Mouse (Mus musculus) neural tube, embryonic 13.5 days (tissue): ENCODE results near the gene Agmat. TPM values are rescaled to one million over a fixed set of nuclear protein-coding genes. Genes with fewer than 3 reads are reported as not detected.

Experiments used
- ATAC-seq: fragments of 200-750 bp; cut with Nextera tagmentation; 2 replicates; pipeline ENCODE4 v1.8.0; 2017; ENCODE audit warnings: low read depth, mild to moderate bottlenecking, moderate TSS enrichment, moderate library complexity
- H3K27ac ChIP-seq: fragments of 300-500 bp; sonication (generic); replicated peaks from 2 replicates; pipeline ENCODE4 v1.5.1; 2015; ENCODE audit warnings: moderate library complexity, mild to moderate bottlenecking, inconsistent platforms
- H3K27me3 ChIP-seq: fragments of 300-500 bp; sonication (generic); 2 replicates; pipeline ENCODE4 v1.6.1; 2015; ENCODE audit warnings: mild to moderate bottlenecking, inconsistent platforms
- H3K36me3 ChIP-seq: fragments of 300-500 bp; sonication (generic); 2 replicates; pipeline ENCODE4 v1.6.1; 2015; ENCODE audit warnings: mild to moderate bottlenecking, inconsistent platforms
- H3K4me1 ChIP-seq: fragments of 300-500 bp; sonication (generic); replicated peaks from 2 replicates; pipeline ENCODE4 v1.6.1; 2015; ENCODE audit warnings: inconsistent platforms
- H3K4me2 ChIP-seq: fragments of 300-500 bp; sonication (generic); 2 replicates; pipeline ENCODE4 v1.6.1; 2015; ENCODE audit warnings: inconsistent platforms, mild to moderate bottlenecking, moderate library complexity
- H3K4me3 ChIP-seq: fragments of 300-500 bp; sonication (generic); 2 replicates; pipeline ENCODE4 v1.5.1; 2015; ENCODE audit warnings: mild to moderate bottlenecking, inconsistent platforms
- H3K9ac ChIP-seq: fragments of 300-500 bp; sonication (generic); 2 replicates; pipeline ENCODE4 v1.6.1; 2015; ENCODE audit warnings: moderate library complexity, mild to moderate bottlenecking, inconsistent platforms
- H3K9me3 ChIP-seq: fragments of 300-500 bp; sonication (generic); 2 replicates; pipeline ENCODE4 v1.6.1; 2016; ENCODE audit warnings: inconsistent platforms
- whole genome bisulfite sequencing: fragments of 180-500 bp; shearing (Covaris S2); methylation state at CpG from one replicate; pipeline ENCODE4 v1.1.7; 2015; 5-methylcytosine and 5-hydroxymethylcytosine counted together
- polyA plus RNA-seq: library from polyadenylated mRNA; unstranded; fragments of >200 nt; fragmentation: Nextera tagmentation; extraction: Ambion mirVana; gene quantifications from 2 replicates; pipeline ENCODE4 v1.2.1, GENCODE M21; 2015

Agmat gene
- polyA plus RNA-seq, 1 experiment from 2014 or later = not detected

DNA sequence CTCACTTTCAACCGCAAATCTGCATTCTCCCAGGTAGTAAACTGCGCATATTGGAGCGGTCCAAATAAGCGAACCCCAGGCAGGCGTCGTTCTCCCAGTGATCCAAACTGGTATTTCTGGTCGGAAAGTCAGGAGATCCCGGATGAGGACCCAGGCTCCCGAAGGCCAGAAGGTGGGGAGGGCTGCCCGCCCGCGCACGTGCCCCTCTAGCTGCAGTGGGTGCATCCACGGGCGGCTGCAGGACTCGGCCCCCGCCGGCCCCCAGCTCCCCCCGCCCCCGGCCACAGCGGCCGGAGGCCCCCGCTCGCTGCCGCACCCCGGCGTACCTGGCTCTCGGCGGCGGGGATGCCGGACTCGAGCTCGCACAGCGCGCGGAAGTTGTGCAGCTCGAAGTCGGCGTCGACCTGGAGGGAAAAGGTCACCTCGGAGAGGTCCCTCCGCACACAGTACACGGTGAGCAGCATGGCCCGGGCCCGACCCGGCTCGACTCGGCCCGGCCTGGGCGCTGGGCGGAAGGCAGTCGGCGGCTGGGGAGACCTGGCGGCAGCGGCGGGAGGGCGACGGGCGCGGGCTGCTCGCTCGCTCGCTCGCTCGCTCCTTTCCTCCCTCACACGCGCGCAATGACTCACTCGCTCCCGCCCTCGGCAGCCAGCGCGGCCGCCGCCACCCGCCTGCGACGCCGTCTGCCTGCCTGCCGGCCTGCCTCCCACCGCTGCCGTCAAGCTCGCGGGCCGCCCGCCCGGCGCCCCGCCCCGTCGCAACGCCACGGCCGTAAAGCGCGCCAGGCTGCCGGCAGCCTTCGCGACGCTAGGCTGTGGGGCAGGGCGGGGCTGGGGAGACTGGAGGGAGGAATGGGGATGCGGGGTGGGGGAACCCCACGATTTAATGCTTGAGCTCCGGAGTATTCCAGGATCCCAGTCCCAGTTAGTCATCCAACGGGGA, 23.5 kb upstream of the Agmat start, which contains the start of gene Ddi2:
Ddi2 (minus strand) TSS at position 689 of the 942 bp plus-strand sequence.
- Histone ChIP-seq H3K27ac (peak within 1 kb of the TSS; percentile 91), H3K4me1 (peaks cover 32% of the 10 kb centered on the region), H3K36me3 (peaks cover 8% of the 10 kb centered on the region), H3K9ac (peak within 1 kb of the TSS; percentile 98), H3K4me2 (peak within 1 kb of the TSS; percentile 91), H3K9me3 (no peaks in the 10 kb centered on the region), H3K4me3 (peak within 1 kb of the TSS; percentile 97), H3K27me3 (no peaks in the 10 kb centered on the region)
- WGBS = under 1% methylated on average over 100 of the region's 105 CpGs
- peak; percentile 89 for ATAC-seq

DNA sequence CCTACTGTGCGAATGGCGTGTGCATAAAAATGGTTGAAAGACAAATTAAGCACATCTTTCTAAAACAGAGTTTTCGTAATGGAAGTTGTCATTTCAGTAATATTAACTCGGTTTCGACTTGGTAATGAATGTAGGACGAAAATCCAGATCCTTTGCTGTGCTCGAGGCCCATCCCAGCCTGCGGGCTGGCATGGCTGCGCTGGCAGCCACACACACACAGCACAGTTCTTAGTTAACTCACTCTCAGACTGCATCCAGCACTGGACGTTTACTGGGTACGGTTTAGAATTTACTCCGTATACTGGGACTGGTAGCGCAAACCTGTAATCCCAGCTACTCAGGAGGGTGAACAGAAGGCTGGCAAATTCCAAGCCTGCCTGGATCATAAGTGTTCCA, 22.8 kb upstream of the Agmat start:
- Histone ChIP-seq H3K4me2 (peak overlapping the region; percentile 91), H3K9ac (peak overlapping the region; percentile 98), H3K9me3 (no peaks in the 10 kb centered on the region), H3K27me3 (no peaks in the 10 kb centered on the region), H3K4me3 (peak overlapping the region; percentile 97), H3K27ac (peak overlapping the region; percentile 91), H3K4me1 (peaks cover 32% of the 10 kb centered on the region), H3K36me3 (peaks cover 8% of the 10 kb centered on the region)
- 11% methylated on average over 13 of the region's 13 CpGs for WGBS
- peak; percentile 73 for ATAC-seq

DNA sequence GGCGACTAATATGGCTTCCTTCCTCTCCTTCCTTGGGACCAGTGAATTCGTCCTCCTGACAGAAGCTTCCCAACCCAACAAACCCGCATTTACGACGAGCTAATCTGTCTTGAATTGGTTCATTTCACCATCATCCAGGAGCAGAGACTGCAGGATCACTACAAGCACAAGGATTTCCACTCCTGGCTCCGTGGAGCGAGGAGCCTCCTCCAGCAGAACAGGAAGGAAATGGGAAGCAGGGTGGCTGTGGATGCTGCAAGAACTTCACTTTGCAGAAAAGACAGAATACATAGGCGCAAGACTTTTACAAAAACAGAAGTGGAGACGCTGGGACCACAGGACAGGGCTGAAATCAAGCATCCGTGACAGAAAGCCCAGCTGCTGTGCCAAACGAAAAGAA, 21.9 kb upstream of the Agmat start:
- no peaks in the 10 kb centered on the region for H3K9me3 ChIP-seq
- H3K36me3 ChIP-seq = peaks cover 8% of the 10 kb centered on the region
- no peaks in the 10 kb centered on the region for H3K27me3 ChIP-seq
- no peak overlapping the region for H3K9ac ChIP-seq
- H3K4me2 ChIP-seq = no peak overlapping the region
- no peak for ATAC-seq
- H3K4me3 ChIP-seq = no peak overlapping the region
- H3K27ac ChIP-seq = no peak overlapping the region
- 53% methylated on average over 11 of the region's 11 CpGs for WGBS
- H3K4me1 ChIP-seq = peaks cover 31% of the 10 kb centered on the region

DNA sequence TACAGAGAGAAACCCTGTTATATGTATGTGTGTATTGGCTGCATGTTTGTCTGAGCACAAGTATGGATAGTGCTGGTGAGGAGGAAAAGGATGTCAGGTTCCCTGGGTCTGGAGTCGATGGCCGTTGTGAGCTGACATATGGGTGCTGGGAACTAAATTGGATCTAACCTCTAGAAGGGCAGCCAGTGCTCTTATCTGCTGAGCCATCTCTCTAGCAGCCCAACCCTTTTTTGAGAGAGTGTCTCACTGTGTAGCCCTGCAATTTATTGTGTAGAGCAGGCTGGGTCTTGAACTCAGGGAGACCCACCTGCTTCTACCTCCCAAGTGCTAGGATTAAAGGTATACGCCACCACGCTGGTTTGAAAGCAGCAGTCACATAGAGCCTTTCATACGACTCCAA, 21.2 kb upstream of the Agmat start:
- 88% methylated on average over 5 of the region's 5 CpGs for WGBS
- no peak overlapping the region for H3K27ac ChIP-seq

DNA sequence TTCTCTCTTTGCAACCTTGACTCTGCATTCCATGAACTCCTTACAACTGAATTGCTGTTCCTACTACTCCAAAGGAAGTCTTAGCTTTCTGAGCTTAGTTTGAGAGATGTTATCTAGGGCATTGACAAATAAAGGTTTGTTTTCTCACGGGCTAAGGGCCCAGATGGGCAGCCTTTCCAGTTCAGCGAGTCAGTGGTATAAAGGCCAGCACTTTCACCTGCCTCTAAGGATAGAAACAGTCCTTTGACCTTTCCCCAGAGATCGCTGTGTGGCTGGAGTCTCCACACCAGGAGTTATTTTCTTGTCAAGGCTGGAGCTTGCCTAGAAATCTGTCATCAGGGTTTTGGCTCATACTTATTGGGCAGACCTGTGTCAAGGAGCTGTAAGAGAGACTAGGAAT, 20.7 kb upstream of the Agmat start:
- H3K9ac ChIP-seq = no peak overlapping the region
- H3K9me3 ChIP-seq = no peaks in the 10 kb centered on the region
- ATAC-seq = no peak
- no peaks in the 10 kb centered on the region for H3K27me3 ChIP-seq
- no peak overlapping the region for H3K4me3 ChIP-seq
- H3K36me3 ChIP-seq = no peaks in the 10 kb centered on the region
- peaks cover 25% of the 10 kb centered on the region for H3K4me1 ChIP-seq
- H3K4me2 ChIP-seq = no peak overlapping the region
- WGBS = 69% methylated on average over 3 of the region's 3 CpGs
- no peak overlapping the region for H3K27ac ChIP-seq

More for the DNA sequence above, 21.2 kb upstream of the Agmat start:
- no peak for ATAC-seq
- Histone ChIP-seq H3K9ac (no peak overlapping the region), H3K4me3 (no peak overlapping the region), H3K9me3 (no peaks in the 10 kb centered on the region), H3K36me3 (peaks cover 2% of the 10 kb centered on the region), H3K27me3 (no peaks in the 10 kb centered on the region), H3K4me2 (no peak overlapping the region), H3K4me1 (peaks cover 29% of the 10 kb centered on the region)

DNA sequence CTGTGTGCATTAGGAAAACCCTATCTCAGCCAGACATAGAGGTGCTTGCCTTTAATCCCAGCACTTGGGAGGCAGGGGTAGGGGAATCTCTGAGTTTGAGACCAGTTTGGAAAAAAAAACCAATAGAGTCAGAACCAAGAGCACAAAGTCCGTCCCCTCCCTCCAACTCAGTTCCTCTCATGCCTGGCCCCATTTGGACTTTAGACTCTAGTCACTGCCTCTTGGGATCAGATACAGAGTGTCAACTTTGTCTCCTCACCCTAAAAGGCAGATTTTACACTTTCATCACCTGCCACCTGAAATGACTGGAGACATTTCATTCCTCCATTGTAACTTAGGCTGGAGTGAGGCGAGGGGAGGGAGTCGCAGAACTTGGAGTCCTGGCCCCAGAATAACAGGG, 17.2 kb upstream of the Agmat start:
- peaks cover 2% of the 10 kb centered on the region; the same call in 1 of the 2 replicates for H3K4me1 ChIP-seq
- H3K9ac ChIP-seq = no peak overlapping the region
- no peak overlapping the region for H3K27ac ChIP-seq
- H3K27me3 ChIP-seq = no peaks in the 10 kb centered on the region
- WGBS = 84% methylated on average over 3 of the region's 3 CpGs
- no peak overlapping the region for H3K4me3 ChIP-seq
- no peak overlapping the region for H3K4me2 ChIP-seq
- H3K36me3 ChIP-seq = no peaks in the 10 kb centered on the region
- no peaks in the 10 kb centered on the region for H3K9me3 ChIP-seq
- ATAC-seq = no peak

DNA sequence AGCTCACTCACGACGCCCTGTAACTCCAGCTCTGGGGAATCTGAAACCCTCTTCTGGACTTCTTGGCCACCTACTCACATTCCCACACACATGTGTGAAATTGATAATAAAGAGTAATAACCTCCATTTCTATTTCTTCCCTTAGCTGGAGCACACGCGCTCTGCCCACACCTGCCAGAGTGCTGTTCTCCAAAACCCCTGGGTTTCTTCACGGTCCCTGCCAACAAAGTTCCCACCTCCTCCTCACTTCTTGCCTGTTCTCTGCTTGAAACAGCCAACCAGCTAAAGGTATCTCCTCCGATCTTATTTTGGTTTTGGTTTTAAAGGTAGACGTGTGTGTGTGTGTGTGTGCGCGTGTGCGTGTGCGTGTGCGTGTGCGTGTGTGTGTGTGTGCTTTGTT, 16.1 kb upstream of the Agmat start:
- Histone ChIP-seq H3K9me3 (no peaks in the 10 kb centered on the region), H3K27me3 (no peaks in the 10 kb centered on the region), H3K4me3 (no peak overlapping the region), H3K4me2 (no peak overlapping the region), H3K36me3 (no peaks in the 10 kb centered on the region), H3K27ac (no peak overlapping the region), H3K4me1 (peaks cover 8% of the 10 kb centered on the region; the same call in 1 of the 2 replicates), H3K9ac (no peak overlapping the region)
- 84% methylated on average over 13 of the region's 13 CpGs for WGBS
- ATAC-seq = no peak

DNA sequence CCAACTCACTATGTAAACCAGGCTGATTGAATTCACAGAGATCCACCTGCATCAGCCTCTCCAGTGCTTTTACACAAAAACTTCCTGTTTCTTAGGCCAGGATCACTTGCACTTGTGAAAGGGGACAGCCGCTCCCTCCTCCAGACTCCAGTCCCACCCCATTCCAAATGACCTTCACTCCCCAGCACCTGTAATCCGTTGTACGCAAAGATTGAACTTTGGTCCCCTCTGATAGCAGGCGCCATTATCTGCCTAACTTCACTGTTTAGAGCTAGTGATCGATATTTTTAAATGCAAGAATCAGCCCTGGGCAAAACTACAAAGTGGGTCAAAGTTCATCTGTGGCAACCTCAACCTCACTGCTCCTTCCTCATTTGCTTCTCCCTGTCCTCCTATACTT, 14.7 kb upstream of the Agmat start:
- H3K4me3 ChIP-seq = no peak overlapping the region
- 77% methylated on average over 5 of the region's 5 CpGs for WGBS
- ATAC-seq = no peak
- H3K36me3 ChIP-seq = no peaks in the 10 kb centered on the region
- peaks cover 8% of the 10 kb centered on the region; the same call in 1 of the 2 replicates for H3K4me1 ChIP-seq
- H3K27ac ChIP-seq = no peak overlapping the region
- H3K27me3 ChIP-seq = no peaks in the 10 kb centered on the region
- H3K4me2 ChIP-seq = no peak overlapping the region
- H3K9me3 ChIP-seq = no peaks in the 10 kb centered on the region
- no peak overlapping the region for H3K9ac ChIP-seq

DNA sequence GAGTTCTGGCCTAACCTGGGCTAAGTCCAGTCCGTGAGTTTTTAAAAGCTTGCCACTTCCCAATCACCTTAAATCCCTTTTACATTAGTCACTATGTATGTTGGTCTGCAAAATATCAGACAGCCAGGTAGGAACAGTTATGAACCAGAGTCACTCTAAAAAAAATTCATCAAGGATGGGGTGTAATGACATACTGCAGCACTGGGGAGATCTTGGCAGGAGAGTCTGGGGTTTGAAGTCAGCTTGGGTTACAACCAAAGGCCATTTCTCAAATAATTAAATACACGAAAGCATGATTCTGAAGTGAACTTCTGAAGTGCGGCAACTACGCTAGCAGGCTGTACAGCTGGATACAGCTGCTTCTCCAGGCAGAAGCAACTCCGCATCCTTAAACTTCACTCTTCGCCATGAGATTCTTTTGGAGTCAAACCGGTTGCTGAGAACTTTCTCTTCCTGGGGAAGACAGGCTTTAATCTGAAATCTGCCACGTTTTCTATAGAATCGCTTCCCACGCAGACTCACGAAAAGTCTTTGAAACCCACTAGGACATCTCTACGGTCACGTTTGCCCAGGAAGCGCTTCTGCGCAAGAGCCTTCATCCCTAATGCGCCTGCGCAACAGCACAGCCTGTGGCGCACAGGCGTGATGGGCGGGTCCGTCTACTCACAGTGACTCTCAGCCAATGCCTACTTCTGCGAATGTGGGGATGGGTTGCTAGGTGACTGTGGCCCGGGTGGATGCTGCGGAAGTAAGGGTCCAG, 11.8 kb upstream of the Agmat start:
- Histone ChIP-seq H3K9ac (peak overlapping the region; percentile 60), H3K4me2 (peak overlapping the region; percentile 56), H3K27ac (peak overlapping the region; percentile 15; the same call in 1 of the 2 replicates), H3K36me3 (no peaks in the 10 kb centered on the region), H3K27me3 (no peaks in the 10 kb centered on the region), H3K9me3 (no peaks in the 10 kb centered on the region), H3K4me3 (peak overlapping the region; percentile 37), H3K4me1 (peaks cover 8% of the 10 kb centered on the region; the same call in 1 of the 2 replicates)
- WGBS = 8% methylated on average over 24 of the region's 24 CpGs
- peak; percentile 98 for ATAC-seq

DNA sequence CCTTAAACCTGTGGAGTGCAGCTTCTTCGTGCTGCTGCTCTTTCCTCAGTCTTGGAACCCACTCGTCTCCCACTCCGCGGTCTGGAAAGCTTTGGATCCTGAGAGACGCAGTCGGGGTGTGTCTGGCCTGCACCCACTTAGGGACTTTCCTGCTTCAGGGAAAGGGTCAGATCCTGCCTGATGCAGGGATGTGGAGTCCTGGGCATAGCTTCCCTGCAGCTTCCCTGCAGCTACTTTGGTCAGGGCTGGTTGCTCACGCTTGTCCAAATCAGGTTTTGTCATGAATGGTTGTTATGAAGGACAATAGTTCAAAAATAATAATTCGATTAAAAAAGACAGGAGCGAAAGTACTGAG, 11.3 kb upstream of the Agmat start:
- peaks cover 8% of the 10 kb centered on the region; the same call in 1 of the 2 replicates for H3K4me1 ChIP-seq
- ATAC-seq = peak; percentile 64
- H3K9me3 ChIP-seq = no peaks in the 10 kb centered on the region
- no peaks in the 10 kb centered on the region for H3K36me3 ChIP-seq
- H3K4me3 ChIP-seq = peak overlapping the region; percentile 37
- H3K27ac ChIP-seq = 0 out of 2 replicates have a peak overlapping the region, but pooled peaks have one; percentile 15
- H3K27me3 ChIP-seq = no peaks in the 10 kb centered on the region
- H3K4me2 ChIP-seq = peak overlapping the region; percentile 56
- 25% methylated on average over 9 of the region's 9 CpGs for WGBS
- H3K9ac ChIP-seq = peak overlapping the region; percentile 60

DNA sequence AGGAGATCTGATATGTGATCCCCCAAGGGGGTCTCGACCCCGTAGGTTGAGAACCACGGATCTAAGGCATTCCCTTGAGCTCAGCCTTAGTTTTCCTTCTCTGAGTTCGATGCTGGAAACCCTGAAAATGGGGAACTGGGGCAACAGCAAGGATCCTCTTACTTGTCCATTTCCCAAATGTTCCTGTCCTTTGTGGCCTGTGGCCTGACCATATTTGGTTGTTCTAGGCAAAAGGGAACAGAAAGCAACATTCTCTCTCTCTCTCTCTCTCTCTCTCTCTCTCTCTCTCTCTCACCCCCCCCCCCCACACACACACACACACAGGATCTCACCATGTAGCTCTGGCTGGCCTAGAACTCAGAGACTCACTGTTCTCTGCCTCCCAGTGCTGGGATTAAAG, 9.6 kb upstream of the Agmat start:
- no peak for ATAC-seq
- H3K9me3 ChIP-seq = no peaks in the 10 kb centered on the region
- no peak overlapping the region for H3K4me3 ChIP-seq
- H3K4me2 ChIP-seq = no peak overlapping the region
- H3K36me3 ChIP-seq = no peaks in the 10 kb centered on the region
- no peak overlapping the region for H3K27ac ChIP-seq
- peaks cover 8% of the 10 kb centered on the region; the same call in 1 of the 2 replicates for H3K4me1 ChIP-seq
- no peaks in the 10 kb centered on the region for H3K27me3 ChIP-seq
- H3K9ac ChIP-seq = no peak overlapping the region
- WGBS = 70% methylated on average over 4 of the region's 4 CpGs

DNA sequence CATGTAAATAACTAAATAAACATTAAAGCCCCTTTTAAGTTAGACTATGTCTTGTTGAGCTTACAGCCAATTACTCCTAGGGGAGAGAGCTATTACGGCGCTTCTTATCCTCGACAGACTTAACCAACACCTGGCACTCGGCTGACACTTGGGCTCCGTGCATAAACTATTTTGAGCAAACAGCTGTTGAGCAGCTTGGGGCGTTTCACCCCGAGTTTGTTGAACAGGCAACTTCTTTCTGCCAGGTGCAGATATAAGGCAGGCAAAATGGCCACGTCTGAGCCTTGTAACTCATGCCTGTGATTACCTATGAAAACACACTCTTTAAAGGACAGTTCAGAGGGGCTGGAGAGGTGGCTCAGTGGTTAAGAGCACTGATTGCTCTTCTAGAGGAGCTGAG, 8.5 kb upstream of the Agmat start:
- Histone ChIP-seq H3K4me3 (no peak overlapping the region), H3K4me2 (no peak overlapping the region), H3K9me3 (no peaks in the 10 kb centered on the region), H3K27me3 (no peaks in the 10 kb centered on the region), H3K36me3 (no peaks in the 10 kb centered on the region), H3K27ac (no peak overlapping the region), H3K4me1 (peaks cover 8% of the 10 kb centered on the region; the same call in 1 of the 2 replicates), H3K9ac (no peak overlapping the region)
- ATAC-seq = no peak
- 76% methylated on average over 8 of the region's 8 CpGs for whole genome bisulfite sequencing
